Mouse (Mus musculus) kidney, adult 8-10 months (tissue): ENCODE measurements at regions not wholly inside any gene's neighbourhood (a gene's known extent, or its start where the extent isn't known, plus 50 kb on each side); places are given as distances from the start of the nearest gene placed in this dataset.
A peak's percentile ranks its signal among the peaks of the same experiment; 100 is the strongest.

Experiments
- DNase-seq, 2 experiments: peaks; one replicate each; pipeline ENCODE4 v3.0.0; 2022

GRCm38 (mm10) chr7:145102692-145103091 is 105.2 kb downstream of the 1810010D01Rik start:
- no peak for DNase-seq

GRCm38 (mm10) chr7:145102216-145102615 is 105.7 kb downstream of the 1810010D01Rik start:
- DNase-seq = peak in 1 of 2 experiments; percentile 30

- no peak for DNase-seq
Observed at GRCm38 (mm10) chr7:145098335-145098734, 109.6 kb downstream of the 1810010D01Rik start.

- no peak for DNase-seq
Observed at GRCm38 (mm10) chr7:145094134-145094526, 113.8 kb downstream of the 1810010D01Rik start.

- no peak for DNase-seq
Observed at GRCm38 (mm10) chr7:145093417-145094133, 114.3 kb downstream of the 1810010D01Rik start.

DNA sequence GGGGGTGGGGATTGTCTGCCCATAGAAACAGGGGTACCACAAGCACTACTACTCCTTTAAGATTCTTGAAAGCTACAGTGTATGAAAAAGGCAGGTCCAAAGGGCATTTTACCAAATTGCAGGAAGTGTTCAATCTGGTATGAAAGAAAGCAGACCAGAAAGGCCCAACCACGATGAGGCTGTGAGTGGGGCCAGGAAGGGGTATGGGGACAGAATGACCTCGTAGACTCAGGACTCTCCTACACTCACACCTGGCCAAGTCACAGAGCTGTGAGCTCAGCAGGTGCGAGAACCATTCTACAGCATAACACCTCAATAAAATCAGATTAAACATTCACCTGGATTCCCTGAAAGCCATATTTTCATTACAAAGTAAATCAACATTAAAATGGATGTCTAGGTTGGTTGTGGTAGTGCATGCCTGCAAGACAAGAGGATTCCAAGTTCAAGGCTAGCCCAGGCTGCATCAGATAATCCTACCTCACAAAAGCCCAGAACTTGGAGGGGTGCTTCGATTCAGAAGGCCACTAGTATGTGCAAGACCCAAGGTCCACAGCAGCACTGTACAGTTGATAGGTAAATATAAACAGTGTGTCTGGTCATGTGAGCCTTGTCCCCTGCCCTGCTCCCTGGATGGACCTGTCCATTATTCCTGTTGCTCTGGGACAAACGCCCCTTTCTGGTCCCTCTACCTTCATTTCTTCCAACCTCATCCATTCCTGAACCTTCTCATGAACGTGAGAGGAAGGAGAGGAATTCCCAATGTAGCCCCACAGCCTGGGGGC is 115.3 kb downstream of the 1810010D01Rik start:
- DNase-seq = no peak

GRCm38 (mm10) chr7:145090849-145091248 is 117.1 kb downstream of the 1810010D01Rik start:
- no peak for DNase-seq

GRCm38 (mm10) chr7:145089315-145089721 is 118.6 kb downstream of the 1810010D01Rik start:
- no peak for DNase-seq

GRCm38 (mm10) chr7:145088655-145089054 is 119.3 kb downstream of the 1810010D01Rik start:
- DNase-seq = no peak

GRCm38 (mm10) chr7:145087790-145088189 is 120.1 kb downstream of the 1810010D01Rik start:
- no peak for DNase-seq

GRCm38 (mm10) chr7:145082917-145083752 is 124.8 kb downstream of the 1810010D01Rik start:
- no peak for DNase-seq

- DNase-seq = no peak
Observed at GRCm38 (mm10) chr7:145071996-145072790, 132.5 kb upstream of the Ccnd1 start.

- no peak for DNase-seq
Observed at GRCm38 (mm10) chr7:145071533-145071932, 131.8 kb upstream of the Ccnd1 start.

GRCm38 (mm10) chr7:145067366-145067765 is 127.6 kb upstream of the Ccnd1 start:
- no peak for DNase-seq

- peak; percentile 29 to 40 for DNase-seq
Observed at GRCm38 (mm10) chr7:145056320-145056719, 116.6 kb upstream of the Ccnd1 start.

- no peak for DNase-seq
Observed at GRCm38 (mm10) chr7:145051616-145052015, 111.9 kb upstream of the Ccnd1 start.

- no peak for DNase-seq
Observed at GRCm38 (mm10) chr7:145050729-145051128, 111.0 kb upstream of the Ccnd1 start.

DNA sequence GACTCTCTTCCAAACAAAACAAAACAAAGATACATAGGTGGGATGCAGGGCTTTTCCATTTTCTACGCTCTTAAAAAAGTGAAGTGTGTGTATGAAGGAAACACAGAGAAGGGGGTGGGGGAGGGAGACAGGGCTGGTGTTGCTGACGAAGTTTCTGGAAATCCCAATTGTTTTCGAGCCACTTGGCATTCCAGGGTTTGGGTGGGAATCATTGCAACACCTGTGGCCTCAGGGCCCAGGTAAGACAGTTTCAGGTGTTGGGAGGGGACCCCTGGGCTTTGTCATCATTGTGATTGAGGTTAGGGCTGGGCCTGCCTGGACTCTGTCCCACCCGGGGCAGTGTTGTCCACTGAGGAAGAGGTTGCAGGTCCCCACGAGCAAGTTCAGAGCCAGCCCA is 108.8 kb upstream of the Ccnd1 start:
- DNase-seq = no peak

DNA sequence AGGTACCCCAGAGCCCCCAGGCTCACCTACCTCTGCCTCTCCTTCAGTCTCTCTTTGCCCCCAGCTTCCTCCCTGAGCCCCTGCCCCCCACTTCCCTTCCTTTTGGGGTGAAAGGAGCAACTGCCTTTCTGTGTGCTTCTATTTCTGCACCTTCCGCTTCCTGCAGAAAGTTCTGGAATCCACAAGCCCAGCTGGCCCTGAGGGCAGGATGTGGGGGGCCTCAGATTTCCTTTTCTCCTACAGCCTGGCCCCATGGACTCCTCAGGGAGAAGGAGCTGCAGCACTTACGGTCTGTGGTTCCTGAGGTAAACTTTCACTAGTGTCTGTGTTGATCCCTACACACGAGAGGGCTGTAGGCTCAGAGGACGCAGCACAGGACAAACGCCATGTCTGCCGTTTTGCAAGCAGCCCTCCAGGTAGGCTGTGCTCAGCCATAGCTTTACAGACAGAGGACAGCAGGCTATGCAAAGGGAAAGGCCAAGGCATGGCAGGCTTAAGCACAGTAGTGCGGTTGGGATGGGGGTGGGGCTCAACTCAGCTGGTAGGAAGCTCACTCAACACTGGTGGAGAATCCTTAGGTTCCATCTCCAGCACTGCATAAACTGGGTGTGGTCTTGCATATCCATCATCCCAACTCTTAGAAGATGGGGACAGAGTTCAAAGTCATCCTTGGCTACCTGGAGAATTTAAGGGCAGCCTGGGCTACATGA is 108.2 kb upstream of the Ccnd1 start:
- DNase-seq = peak in 1 of 2 experiments; percentile 29

- DNase-seq = peak in 1 of 2 experiments; percentile 11
Observed at GRCm38 (mm10) chr7:145045230-145045629, 105.5 kb upstream of the Ccnd1 start.

GRCm38 (mm10) chr7:145043455-145044149 is 103.9 kb upstream of the Ccnd1 start:
- no peak for DNase-seq
